Mouse (Mus musculus) liver, adult 2 months (tissue): ENCODE results near the gene Krtap4-1.

Source experiments
- CTCF ChIP-seq: fragments of 200-500 bp; IDR thresholded peaks from 2 replicates; pipeline ENCODE4 v1.5.1; 2011; ENCODE audit warnings: low read depth, low read length, control low read depth
- POLR2A ChIP-seq: fragments of 200-500 bp; IDR thresholded peaks from 2 replicates; pipeline ENCODE4 v1.6.1; 2011; ENCODE audit warnings: low read length, control low read depth; ENCODE audit not compliant: insufficient read depth; ENCODE audit errors: extremely low read depth

- TF ChIP-seq CTCF (no peak), POLR2A (no peak)
These were observed 12.9 kb upstream of the Krtap4-1 start for GRCm38 (mm10) chr11:99640926-99641325.
